Mouse (Mus musculus) liver, postnatal 0 days (tissue): ENCODE results near the gene Olfr381. TPM values are rescaled to one million over a fixed set of nuclear protein-coding genes. Genes with fewer than 3 reads are reported as not detected.
"Not testable (repeated sequence)": the region's sequence is repeated elsewhere in the genome, so short reads cannot be mapped to it uniquely, and the experiment has no call there.

Experiments
- ATAC-seq: fragments of 200-750 bp; cut with Nextera tagmentation; 2 replicates; pipeline ENCODE4 v1.8.0; 2017; ENCODE audit warnings: mild to moderate bottlenecking, moderate library complexity
- DNase-seq: peaks from one replicate; pipeline ENCODE4 v3.0.0-alpha.2; 2016
- H3K27ac ChIP-seq: fragments of 300-500 bp; sonication (generic); 2 replicates; pipeline ENCODE4 v1.5.1; 2014; ENCODE audit warnings: antibody characterized with exemption, moderate library complexity, mild to moderate bottlenecking, low read depth
- H3K27me3 ChIP-seq: fragments of 300-500 bp; sonication (generic); 2 replicates; pipeline ENCODE4 v1.6.1; 2014; ENCODE audit warnings: low read length, control low read depth, mixed read lengths; ENCODE audit not compliant: insufficient read depth
- H3K36me3 ChIP-seq: fragments of 300-500 bp; sonication (generic); replicated peaks from 2 replicates; pipeline ENCODE4 v1.6.1; 2014; ENCODE audit warnings: mild to moderate bottlenecking, control low read depth, low read length, moderate library complexity, mixed read lengths; ENCODE audit not compliant: insufficient read depth
- H3K4me1 ChIP-seq: fragments of 300-500 bp; sonication (generic); 2 replicates; pipeline ENCODE4 v1.6.1; 2014; ENCODE audit warnings: antibody characterized with exemption, mild to moderate bottlenecking, control low read depth; ENCODE audit not compliant: insufficient read depth
- H3K4me2 ChIP-seq: fragments of 300-500 bp; sonication (generic); 2 replicates; pipeline ENCODE4 v1.6.1; 2014; ENCODE audit warnings: low read depth, mild to moderate bottlenecking, low read length, moderate library complexity, mixed read lengths
- H3K4me3 ChIP-seq: fragments of 300-500 bp; sonication (generic); 2 replicates; pipeline ENCODE4 v1.5.1; 2014; ENCODE audit warnings: low read depth, low read length
- H3K9ac ChIP-seq: fragments of 300-500 bp; sonication (generic); replicated peaks from 2 replicates; pipeline ENCODE4 v1.6.1; 2014; ENCODE audit warnings: mild to moderate bottlenecking, moderate library complexity
- H3K9me3 ChIP-seq: fragments of 300-500 bp; sonication (generic); 2 replicates; pipeline ENCODE4 v1.6.1; 2016; ENCODE audit warnings: mild to moderate bottlenecking, control low read depth, low read length, mixed read lengths
- CTCF ChIP-seq: sonication (generic); IDR thresholded peaks from 2 replicates; pipeline ENCODE4 v1.5.1; 2016; ENCODE audit warnings: antibody characterized with exemption, low read depth
- EP300 ChIP-seq: IDR thresholded peaks from 2 replicates; pipeline ENCODE4 v1.6.1; 2016; ENCODE audit warnings: antibody characterized with exemption, low read depth, mild to moderate bottlenecking
- WGBS: fragments of 180-500 bp; shearing (Covaris S2); extraction: QIAGEN DNeasy Blood & Tissue Kit; methylation state at CpG from one replicate; pipeline ENCODE4 v1.1.7; 2014; ENCODE audit not compliant: insufficient replicate concordance; 5-methylcytosine and 5-hydroxymethylcytosine counted together
- polyA plus RNA-seq: library from polyadenylated mRNA; unstranded; fragments of >200 nt; fragmentation: Nextera tagmentation; extraction: Ambion mirVana; gene quantifications from 2 replicates; pipeline ENCODE4 v1.2.1, GENCODE M21; 2015

Olfr381 gene
- not detected in 2 replicates for polyA plus RNA-seq

DNA sequence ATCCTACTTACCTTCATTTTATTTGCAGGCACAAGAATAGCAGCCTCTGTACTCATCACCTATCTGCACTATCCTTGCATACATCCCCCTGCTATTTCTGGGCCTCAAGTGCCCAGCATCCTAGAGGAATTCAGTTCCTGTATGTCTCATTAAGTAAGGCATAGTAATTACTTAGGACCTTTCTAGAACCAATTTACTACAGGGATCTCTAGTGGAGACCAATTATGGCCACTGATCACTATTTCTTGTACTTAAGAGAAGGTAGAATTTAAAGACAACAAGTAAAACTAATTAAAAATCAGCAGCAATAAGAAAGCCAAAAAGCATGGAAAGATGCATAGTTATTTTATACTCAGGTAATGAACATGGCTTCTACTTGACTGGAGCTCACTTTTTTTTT, at the start of gene Olfr381:
Olfr381 (minus strand) TSS at position 101 of the 400 bp plus-strand sequence.
- Histone ChIP-seq H3K4me3 (no peak within 1 kb of the TSS), H3K36me3 (no peaks in the 10 kb centered on the region), H3K4me1 (no peaks in the 10 kb centered on the region), H3K9ac (no peak within 1 kb of the TSS), H3K9me3 (no peaks in the 10 kb centered on the region), H3K4me2 (no peak within 1 kb of the TSS), H3K27me3 (no peaks in the 10 kb centered on the region), H3K27ac (no peak within 1 kb of the TSS)
- DNase-seq (no peak), ATAC-seq (no peak)
- TF ChIP-seq EP300, result no peak
- TF ChIP-seq CTCF, result no peak

DNA sequence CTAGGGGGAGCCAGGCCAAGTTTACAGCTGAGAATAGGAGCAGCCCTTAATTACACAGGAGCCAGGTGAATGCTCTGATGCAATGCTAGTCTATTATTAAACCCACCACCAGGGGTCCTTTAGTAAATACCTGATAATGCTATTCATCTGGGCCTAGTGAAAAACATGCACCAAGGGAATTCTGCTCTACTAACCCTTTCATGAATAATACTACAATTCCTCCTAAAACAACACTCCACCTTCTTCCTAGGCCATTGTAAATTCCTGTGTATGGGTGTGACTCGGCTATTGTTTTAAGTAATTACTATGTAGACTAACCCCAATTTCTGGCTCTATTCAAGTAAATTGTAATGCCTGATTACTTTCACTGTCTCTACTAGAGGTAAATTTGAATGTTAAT, 37.6 kb upstream of the Olfr381 start:
- 80% methylated on average over 1 of the region's 1 CpGs for WGBS

GRCm38 (mm10) chr11:73517097-73517496, 25.7 kb upstream of the Olfr381 start, which contains the start of gene Olfr382:
TSS of gene Olfr382 (minus strand) at chr11:73517197.
- no peak for DNase-seq
- Histone ChIP-seq H3K27ac (no peak within 1 kb of the TSS), H3K27me3 (no peaks in the 10 kb centered on the region), H3K36me3 (no peaks in the 10 kb centered on the region), H3K4me3 (no peak within 1 kb of the TSS), H3K9me3 (no peaks in the 10 kb centered on the region), H3K4me1 (no peaks in the 10 kb centered on the region), H3K4me2 (no peak within 1 kb of the TSS), H3K9ac (no peak within 1 kb of the TSS)
- ATAC-seq, result no peak
- TF ChIP-seq CTCF (no peak), EP300 (no peak)

More for the DNA sequence above, 37.6 kb upstream of the Olfr381 start:
- DNase-seq, ATAC-seq, H3K9ac ChIP-seq, H3K4me1 ChIP-seq, H3K4me3 ChIP-seq, H3K27ac ChIP-seq, H3K27me3 ChIP-seq, H3K9me3 ChIP-seq, H3K36me3 ChIP-seq, H3K4me2 ChIP-seq: not testable (repeated sequence)

GRCm38 (mm10) chr11:73457408-73457807, 34.0 kb downstream of the Olfr381 start, which contains the start of gene Olfr380:
TSS of gene Olfr380 (minus strand) at chr11:73457508.
- 92% methylated on average over 1 of the region's 1 CpGs for WGBS
- H3K4me2 ChIP-seq, result no peak within 1 kb of the TSS
- no peak within 1 kb of the TSS for H3K9ac ChIP-seq
- H3K27me3 ChIP-seq, result no peaks in the 10 kb centered on the region
- ATAC-seq (no peak), DNase-seq (no peak)
- H3K27ac ChIP-seq, result no peak within 1 kb of the TSS
- H3K4me1 ChIP-seq, result no peaks in the 10 kb centered on the region
- TF ChIP-seq CTCF, result no peak
- no peak for TF ChIP-seq EP300
- no peaks in the 10 kb centered on the region for H3K36me3 ChIP-seq
- H3K4me3 ChIP-seq, result no peak within 1 kb of the TSS
- no peaks in the 10 kb centered on the region for H3K9me3 ChIP-seq

Other genes starting within 250 kb of the Olfr381 start
- gene Trpv3, start 224.2 kb downstream of the Olfr381 start, polyA plus RNA-seq, result 0.02 and 0.05 TPM in 2 replicates
- gene Aspa, start 162.0 kb downstream of the Olfr381 start, polyA plus RNA-seq, result 9.1 and 10.2 TPM in 2 replicates
- 0.06 TPM in 1 of 2 replicates, not detected in the other for gene Gm49340, start 161.9 kb downstream of the Olfr381 start, polyA plus RNA-seq
- gene Spata22, start 161.9 kb downstream of the Olfr381 start, polyA plus RNA-seq, result 3.1 and 3.9 TPM in 2 replicates
- 0.24 TPM in 1 of 2 replicates, not detected in the other for gene Olfr20, start 140.8 kb downstream of the Olfr381 start, polyA plus RNA-seq
- not detected in 2 replicates for gene Olfr376, start 120.4 kb downstream of the Olfr381 start, polyA plus RNA-seq
- not detected in 2 replicates for gene Olfr1, start 92.0 kb downstream of the Olfr381 start, polyA plus RNA-seq
- not detected in 2 replicates for gene Olfr378, start 63.1 kb downstream of the Olfr381 start, polyA plus RNA-seq
- gene Olfr380, start 34.1 kb downstream of the Olfr381 start, polyA plus RNA-seq, result not detected in 2 replicates
- not detected in 2 replicates for gene Olfr382, start 25.6 kb upstream of the Olfr381 start, polyA plus RNA-seq
- not detected in 2 replicates for gene Olfr385, start 101.4 kb upstream of the Olfr381 start, polyA plus RNA-seq
- gene Olfr384, start 107.0 kb upstream of the Olfr381 start, polyA plus RNA-seq, result not detected in 2 replicates
- not detected in 2 replicates for gene Zfp735, start 197.2 kb upstream of the Olfr381 start, polyA plus RNA-seq